Mouse (Mus musculus) lung, embryonic 14.5 days (tissue): ENCODE measurements around the gene Slc25a19. TPM values are rescaled to one million over a fixed set of nuclear protein-coding genes. Genes with fewer than 3 reads are reported as not detected.

Source experiments
- ATAC-seq: fragments of 200-750 bp; cut with Nextera tagmentation; 2 replicates; pipeline ENCODE4 v1.8.0; 2017; ENCODE audit warnings: mild to moderate bottlenecking, moderate TSS enrichment, moderate library complexity; ENCODE audit not compliant: insufficient read depth
- DNase-seq: peaks from one replicate; pipeline ENCODE4 v3.0.0-alpha.2; 2015
- H3K27ac ChIP-seq: fragments of 300-500 bp; sonication (generic); 2 replicates; pipeline ENCODE4 v1.5.1; 2014; ENCODE audit warnings: low read depth, mild to moderate bottlenecking, moderate library complexity
- H3K27me3 ChIP-seq: fragments of 300-500 bp; sonication (generic); 2 replicates; pipeline ENCODE4 v1.6.1; 2014; ENCODE audit warnings: low read length, control low read depth; ENCODE audit not compliant: insufficient read depth
- H3K36me3 ChIP-seq: fragments of 300-500 bp; sonication (generic); 2 replicates; pipeline ENCODE4 v1.6.1; 2014; ENCODE audit warnings: control low read depth; ENCODE audit not compliant: insufficient read depth
- H3K4me1 ChIP-seq: fragments of 300-500 bp; sonication (generic); 2 replicates; pipeline ENCODE4 v1.6.1; 2014; ENCODE audit warnings: antibody characterized with exemption, control low read depth; ENCODE audit not compliant: insufficient read depth
- H3K4me2 ChIP-seq: fragments of 300-500 bp; sonication (generic); 2 replicates; pipeline ENCODE4 v1.6.1; 2014; ENCODE audit warnings: mild to moderate bottlenecking
- H3K4me3 ChIP-seq: fragments of 300-500 bp; sonication (generic); 2 replicates; pipeline ENCODE4 v1.5.1; 2014; ENCODE audit warnings: low read depth, low read length
- H3K9ac ChIP-seq: fragments of 300-500 bp; sonication (generic); 2 replicates; pipeline ENCODE4 v1.6.1; 2014
- H3K9me3 ChIP-seq: fragments of 300-500 bp; sonication (generic); 2 replicates; pipeline ENCODE4 v1.6.1; 2016; ENCODE audit warnings: low read depth, low read length, control low read depth
- CTCF ChIP-seq: IDR thresholded peaks from 2 replicates; pipeline ENCODE4 v1.5.1; 2016; ENCODE audit warnings: antibody characterized with exemption, low read depth
- WGBS: fragments of 180-500 bp; shearing (Covaris S2); extraction: QIAGEN DNeasy Blood & Tissue Kit; methylation state at CpG from one replicate; pipeline ENCODE4 v1.1.7; 2014; 5-methylcytosine and 5-hydroxymethylcytosine counted together
- polyA plus RNA-seq: library from polyadenylated mRNA; unstranded; fragments of >200 nt; fragmentation: Nextera tagmentation; extraction: Ambion mirVana; gene quantifications from 2 replicates; pipeline ENCODE4 v1.2.1, GENCODE M21; 2014

Slc25a19 gene
- polyA plus RNA-seq, 1 experiment from 2014 or later = 18.5 TPM

GRCm38 (mm10) chr11:115613138-115613945 is 14.8 kb downstream of the Slc25a19 start:
- Histone ChIP-seq H3K4me3 (peak overlapping the region; percentile 70), H3K4me1 (peaks cover 8% of the 10 kb centered on the region), H3K9ac (peak overlapping the region; percentile 70), H3K27ac (peak overlapping the region; percentile 91; the same call in 1 of the 2 replicates), H3K27me3 (no peaks in the 10 kb centered on the region), H3K9me3 (no peaks in the 10 kb centered on the region), H3K36me3 (peaks cover 21% of the 10 kb centered on the region), H3K4me2 (peak overlapping the region; percentile 95)
- ATAC-seq = peak; percentile 5; the same call in 1 of the 2 replicates
- DNase-seq = peak; percentile 62
- WGBS = 0% methylated on average over 16 of the region's 16 CpGs
- TF ChIP-seq CTCF = no peak

- 0 out of 2 replicates have a peak, but pooled peaks have one; percentile 7 for TF ChIP-seq CTCF
- under 1% methylated on average over 70 of the region's 80 CpGs for WGBS
- ATAC-seq (peak; percentile 79), DNase-seq (peak; percentile 87)
- Histone ChIP-seq H3K9ac (peak within 1 kb of the TSS; percentile 70), H3K27me3 (no peaks in the 10 kb centered on the region), H3K4me2 (peak within 1 kb of the TSS; percentile 95), H3K36me3 (peaks cover 29% of the 10 kb centered on the region), H3K4me1 (peaks cover 8% of the 10 kb centered on the region), H3K9me3 (no peaks in the 10 kb centered on the region), H3K27ac (peak within 1 kb of the TSS; percentile 91), H3K4me3 (peak within 1 kb of the TSS; percentile 70)
Measured at GRCm38 (mm10) chr11:115612410-115613137, 15.5 kb downstream of the Slc25a19 start, which contains the start of gene Mif4gd. Mif4gd (minus strand) TSS chr11:115612969.

- DNase-seq (peak; percentile 84), ATAC-seq (peak; percentile 16)
- 1% methylated on average over 13 of the region's 13 CpGs for WGBS
- TF ChIP-seq CTCF = no peak
- H3K36me3 ChIP-seq = peaks cover 34% of the 10 kb centered on the region
- H3K9ac ChIP-seq = peak overlapping the region; percentile 70
- no peaks in the 10 kb centered on the region for H3K27me3 ChIP-seq
- peak overlapping the region; percentile 70 for H3K4me3 ChIP-seq
- peak overlapping the region; percentile 95 for H3K4me2 ChIP-seq
- peaks cover 8% of the 10 kb centered on the region for H3K4me1 ChIP-seq
- peak overlapping the region; percentile 91 for H3K27ac ChIP-seq
- H3K9me3 ChIP-seq = no peaks in the 10 kb centered on the region
Measured at GRCm38 (mm10) chr11:115612059-115612409, 16.1 kb downstream of the Slc25a19 start.

GRCm38 (mm10) chr11:115611173-115611572 is 16.9 kb downstream of the Slc25a19 start:
- H3K4me1 ChIP-seq = peaks cover 8% of the 10 kb centered on the region
- no peaks in the 10 kb centered on the region for H3K27me3 ChIP-seq
- ATAC-seq = no peak
- no peak overlapping the region for H3K4me2 ChIP-seq
- no peak overlapping the region for H3K9ac ChIP-seq
- TF ChIP-seq CTCF = no peak
- no peak overlapping the region for H3K27ac ChIP-seq
- no peak overlapping the region for H3K4me3 ChIP-seq
- peaks cover 43% of the 10 kb centered on the region for H3K36me3 ChIP-seq
- 65% methylated on average over 6 of the region's 6 CpGs for WGBS
- no peak for DNase-seq
- no peaks in the 10 kb centered on the region for H3K9me3 ChIP-seq

- Histone ChIP-seq H3K4me1 (peaks cover 14% of the 10 kb centered on the region), H3K36me3 (peaks cover 46% of the 10 kb centered on the region), H3K27me3 (no peaks in the 10 kb centered on the region), H3K9ac (no peak overlapping the region), H3K4me2 (no peak overlapping the region), H3K9me3 (no peaks in the 10 kb centered on the region), H3K27ac (no peak overlapping the region), H3K4me3 (no peak overlapping the region)
- WGBS = 53% methylated on average over 3 of the region's 3 CpGs
- no peak for TF ChIP-seq CTCF
- DNase-seq (no peak), ATAC-seq (no peak)
Measured at GRCm38 (mm10) chr11:115609576-115609975, 18.5 kb downstream of the Slc25a19 start.

- Histone ChIP-seq H3K36me3 (peaks cover 45% of the 10 kb centered on the region), H3K9me3 (no peaks in the 10 kb centered on the region), H3K27me3 (no peaks in the 10 kb centered on the region), H3K4me3 (no peak overlapping the region), H3K27ac (no peak overlapping the region), H3K4me2 (no peak overlapping the region), H3K4me1 (peaks cover 14% of the 10 kb centered on the region), H3K9ac (no peak overlapping the region)
- TF ChIP-seq CTCF = no peak
- DNase-seq (no peak), ATAC-seq (no peak)
- 77% methylated on average over 23 of the region's 23 CpGs for WGBS
Measured at GRCm38 (mm10) chr11:115608421-115609399, 19.4 kb downstream of the Slc25a19 start.
